Mouse (Mus musculus): ENCODE data around the gene Lrrc8a. TPM values are rescaled to one million over a fixed set of nuclear protein-coding genes. Genes with fewer than 3 reads are reported as not detected.

Gene Lrrc8a
- 10 to 100 TPM; 57.6 to 75.2 TPM for total RNA-seq (2021)
- long read RNA-seq, experiment 1, full-length matches to known transcripts, result 1 of 13 reads
- long read RNA-seq, experiment 1, partial matches to known transcripts, result 12 of 13 reads
- long read RNA-seq, experiment 1, other reads (novel, unspliced or antisense), result 0 of 13 reads
- long read RNA-seq, experiment 2, result 0 reads

DNA sequence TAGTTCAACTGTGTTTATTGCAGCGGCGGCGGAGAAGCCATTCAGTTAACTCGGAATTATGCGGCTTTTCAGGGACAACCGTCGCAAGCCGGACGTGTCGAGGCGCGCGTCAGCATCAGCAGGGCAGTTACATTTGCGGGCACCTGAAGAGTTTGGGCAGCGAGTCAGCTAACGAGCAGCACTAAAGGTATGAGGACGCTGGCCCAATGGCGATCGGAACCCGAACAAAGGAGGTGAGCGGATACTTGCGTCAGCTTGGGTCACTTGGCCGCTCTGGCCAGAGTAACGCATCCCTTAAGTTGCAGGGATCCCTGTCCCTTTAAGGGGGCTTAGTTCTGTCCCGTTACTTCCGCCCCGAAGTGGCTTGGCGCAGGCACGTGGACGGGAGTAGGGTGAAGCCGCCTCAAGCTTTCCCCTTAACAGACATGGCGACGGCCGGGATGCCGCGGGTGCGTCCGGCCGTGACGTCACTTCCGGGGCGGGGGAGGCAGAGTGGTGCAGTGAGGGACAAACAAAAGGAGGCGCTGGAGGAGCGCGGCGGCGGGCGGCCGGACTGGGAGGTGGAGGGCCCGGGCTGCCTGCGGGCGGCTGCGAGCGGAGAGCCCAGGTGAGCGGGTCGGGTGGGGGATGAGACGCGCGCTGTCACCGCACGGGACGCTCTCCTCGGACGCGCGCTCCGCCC is at the start of gene Lrrc8a:
Gene Lrrc8a, plus strand, starts transcription at position 517 of the 682 bp plus-strand sequence.
- peak; percentile 100 for DNase-seq

DNA sequence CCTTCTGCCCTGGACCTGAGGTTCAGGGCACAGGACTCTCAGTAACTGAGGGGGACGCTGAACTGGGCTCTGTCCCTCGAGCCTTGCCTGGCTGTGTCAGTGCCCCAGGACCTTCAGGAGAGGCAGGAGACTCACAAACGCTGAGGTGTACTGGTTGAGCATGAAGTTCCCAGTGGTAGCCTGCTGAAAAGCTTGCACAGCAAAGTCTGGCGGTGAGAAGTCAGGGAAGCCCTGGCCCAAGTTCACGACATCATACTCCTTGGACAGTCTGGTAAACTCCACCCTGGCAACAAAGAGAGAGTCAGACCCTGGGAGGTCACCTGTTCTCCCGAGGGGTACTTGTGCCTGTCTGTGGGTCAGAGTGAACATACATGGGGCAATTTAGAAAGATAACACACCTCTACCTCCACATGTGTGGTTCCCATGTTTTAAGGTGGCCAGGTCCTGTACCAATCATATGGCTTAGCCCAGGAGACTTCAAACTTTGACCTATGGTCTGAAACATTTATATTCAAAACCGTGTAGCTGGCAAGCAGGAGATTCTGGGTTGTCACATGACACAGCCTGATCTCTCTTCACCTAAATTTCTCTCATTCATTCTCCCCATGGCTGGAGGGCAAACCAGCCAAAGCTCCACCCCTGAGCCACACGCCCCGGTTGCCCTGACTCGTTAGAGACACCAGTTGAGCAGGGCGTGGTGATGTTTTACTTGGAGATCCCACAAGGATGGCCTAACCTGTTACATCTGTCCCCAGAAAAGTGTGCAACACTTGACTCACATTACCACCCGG is 45.5 kb upstream of the Lrrc8a start:
- DNase-seq, result no peak

DNA sequence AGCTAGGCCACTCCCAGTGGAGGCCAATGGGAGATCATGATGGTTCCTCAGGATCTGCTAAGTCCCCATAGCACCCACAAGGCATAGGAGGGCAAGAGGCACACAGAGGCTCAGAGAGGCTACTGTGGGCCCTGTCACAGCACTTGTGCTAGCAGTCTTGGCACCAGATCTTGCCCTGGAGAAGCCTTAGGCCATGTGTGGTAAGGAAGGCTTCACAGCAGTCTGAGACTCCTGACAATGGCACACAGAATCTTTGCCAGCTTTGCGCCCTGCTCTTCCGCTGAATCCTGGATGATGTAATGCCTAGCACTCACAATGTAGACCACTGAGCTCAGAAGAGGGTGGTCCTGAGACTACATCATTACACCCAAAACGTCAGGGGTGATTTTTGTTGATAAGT is 42.9 kb upstream of the Lrrc8a start:
- no peak for DNase-seq

DNA sequence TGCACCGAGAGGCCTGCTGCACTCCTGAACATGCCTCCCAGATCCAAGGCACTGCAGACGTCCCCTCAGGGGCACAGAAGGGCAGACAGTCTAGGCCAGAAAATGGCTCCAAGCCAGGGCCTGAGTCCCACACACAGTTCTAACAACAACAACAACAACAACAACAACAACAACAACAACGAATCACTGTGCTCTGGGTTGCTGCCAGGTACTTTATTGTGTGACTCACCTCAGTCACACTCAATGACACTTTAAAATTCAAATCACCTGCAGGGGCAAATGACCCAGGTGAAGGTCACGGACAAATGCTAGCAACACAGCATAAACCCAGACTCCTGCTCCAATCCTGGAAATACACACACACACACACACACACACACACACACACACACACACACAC is 39.5 kb upstream of the Lrrc8a start:
- no peak for DNase-seq

DNA sequence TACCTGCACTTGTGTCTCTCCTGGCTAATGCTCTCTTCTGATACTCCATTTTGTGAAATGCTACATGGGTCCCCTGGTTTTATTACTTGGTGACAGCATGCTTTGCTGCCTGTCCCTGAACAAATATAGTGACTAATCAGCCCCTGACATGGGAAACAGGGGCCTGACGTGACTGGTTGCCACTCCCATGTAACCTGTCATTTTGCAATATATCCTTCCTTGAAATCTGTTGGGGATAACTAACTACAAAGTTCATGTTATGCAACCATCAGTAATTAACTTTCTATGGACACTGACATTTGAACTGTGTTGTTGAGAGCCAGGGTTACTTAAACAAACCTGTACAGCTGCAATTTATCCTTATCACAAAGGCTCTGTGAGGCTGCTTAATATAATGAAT is 37.5 kb upstream of the Lrrc8a start:
- DNase-seq, result peak; percentile 35 to 54

DNA sequence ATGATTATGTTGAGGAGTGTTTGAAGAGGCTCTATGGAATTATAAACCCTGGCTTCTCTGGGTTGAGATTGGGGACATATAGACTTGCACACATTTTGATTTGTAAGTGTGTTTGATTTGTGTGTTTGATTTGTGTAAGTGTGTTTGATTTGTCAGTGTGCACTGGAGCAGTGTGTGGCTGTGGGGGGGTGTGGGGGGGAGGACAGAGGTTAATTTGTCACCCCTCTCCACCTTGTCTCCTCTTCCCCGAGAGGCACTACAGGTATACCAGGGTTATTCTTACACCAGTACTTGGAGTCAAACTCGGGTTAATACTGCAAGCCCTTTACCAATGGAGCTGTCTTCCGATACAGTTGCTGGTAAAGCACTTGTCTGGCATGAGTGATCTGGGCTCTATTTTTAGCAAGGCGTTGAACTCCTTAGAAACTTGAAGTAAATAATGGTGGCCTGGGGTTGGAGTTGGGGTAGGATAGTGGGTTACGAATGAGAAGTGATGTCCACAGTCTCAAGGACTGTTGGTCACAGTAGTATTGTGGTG is 37.1 kb upstream of the Lrrc8a start:
- DNase-seq, result no peak

DNA sequence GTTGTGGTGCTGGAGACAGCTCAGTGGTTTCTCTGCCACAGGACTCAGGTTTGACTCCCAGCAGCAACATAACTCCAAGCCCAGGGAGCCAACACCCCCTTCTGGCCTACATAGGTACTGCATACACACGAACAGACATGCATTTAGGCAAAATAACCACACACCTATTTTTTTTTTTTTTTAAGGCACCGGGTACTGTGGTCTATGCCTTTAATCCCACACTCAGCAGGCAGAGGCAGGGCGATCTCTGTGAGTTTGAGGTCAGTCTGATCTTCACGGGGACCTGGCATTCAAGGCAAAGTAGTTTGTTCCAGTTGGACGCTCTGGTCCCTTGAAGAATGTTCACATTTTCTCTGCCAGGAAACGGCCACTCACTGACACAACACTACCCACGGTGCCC is 34.1 kb upstream of the Lrrc8a start:
- DNase-seq, result peak in 1 of 2 experiments; percentile 42

DNA sequence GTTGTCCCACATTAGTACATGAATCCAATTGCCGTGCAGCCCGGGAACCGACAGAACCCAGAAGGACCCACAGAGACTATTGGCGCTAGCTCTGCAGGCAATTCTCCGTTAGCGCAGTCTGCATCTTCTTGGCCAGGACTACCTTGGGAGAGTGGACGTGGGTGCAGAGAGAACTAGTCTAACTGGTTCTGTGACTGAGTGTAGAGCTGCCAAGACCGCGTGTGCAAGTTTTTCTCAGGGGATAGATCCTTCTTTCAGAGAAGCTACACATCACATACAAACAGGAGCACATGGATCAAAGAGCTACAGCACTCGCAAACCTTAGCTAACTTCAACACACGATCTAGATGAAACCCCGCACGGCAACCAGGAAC is 32.3 kb upstream of the Lrrc8a start:
- DNase-seq, result peak; percentile 32 to 35

DNA sequence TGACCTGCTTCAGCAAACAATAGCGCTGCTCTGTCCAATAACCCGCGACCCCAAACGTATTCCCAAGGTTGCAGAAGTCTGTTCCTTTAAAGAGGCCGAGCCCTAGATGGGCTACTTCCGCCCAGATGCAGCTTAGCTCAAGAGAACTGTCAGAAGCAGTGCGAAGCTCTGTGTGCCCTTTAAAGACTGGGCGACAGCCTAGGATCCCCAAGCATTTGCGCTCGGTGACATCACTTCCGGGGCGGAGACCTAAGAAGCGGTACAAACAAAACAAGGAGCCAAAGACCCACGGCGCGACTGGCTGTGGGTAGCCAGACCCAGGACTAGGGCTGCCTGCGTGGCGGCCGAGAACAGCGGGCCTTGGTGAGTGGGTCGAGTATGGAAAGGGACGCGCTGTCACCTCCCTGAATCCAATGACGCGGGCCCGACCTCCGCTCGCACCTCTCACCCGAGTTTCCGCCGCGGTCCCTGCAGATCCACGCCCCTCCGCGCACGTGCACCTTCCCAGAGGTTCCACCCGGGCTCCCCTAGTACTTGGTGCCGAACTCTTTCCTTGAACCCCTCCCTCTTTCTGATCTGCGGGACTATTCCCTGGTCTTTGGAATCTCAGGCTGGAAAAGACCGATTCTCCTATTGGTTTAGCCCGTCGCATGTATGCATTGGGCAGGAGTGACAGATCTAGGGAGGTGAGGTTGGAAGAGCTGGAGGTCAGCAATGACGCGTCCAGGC is 31.7 kb upstream of the Lrrc8a start, which contains the start of gene Kyat1:
Gene Kyat1, minus strand, starts transcription at position 219 of the 729 bp plus-strand sequence.
- DNase-seq, result peak; percentile 95 to 96

DNA sequence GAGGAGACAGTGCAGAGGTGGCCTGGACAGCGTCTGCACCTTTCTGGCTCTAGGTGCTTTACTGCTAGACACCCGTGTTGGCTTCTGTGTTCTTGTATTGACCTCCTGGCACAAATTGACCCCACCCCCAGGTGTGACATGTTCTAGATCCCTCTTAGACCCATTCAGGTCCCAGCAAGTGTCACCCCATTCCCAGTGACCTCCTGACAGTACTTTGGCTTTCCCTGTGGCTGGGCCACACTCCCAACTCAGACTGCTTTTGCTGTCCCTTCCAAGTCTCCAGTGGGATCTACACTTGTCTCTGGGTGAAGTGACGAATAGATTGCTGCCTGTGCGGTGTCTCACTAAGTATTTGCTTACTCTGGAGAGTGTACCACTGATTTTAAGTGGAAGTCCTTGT is 30.1 kb upstream of the Lrrc8a start:
- no peak for DNase-seq

DNA sequence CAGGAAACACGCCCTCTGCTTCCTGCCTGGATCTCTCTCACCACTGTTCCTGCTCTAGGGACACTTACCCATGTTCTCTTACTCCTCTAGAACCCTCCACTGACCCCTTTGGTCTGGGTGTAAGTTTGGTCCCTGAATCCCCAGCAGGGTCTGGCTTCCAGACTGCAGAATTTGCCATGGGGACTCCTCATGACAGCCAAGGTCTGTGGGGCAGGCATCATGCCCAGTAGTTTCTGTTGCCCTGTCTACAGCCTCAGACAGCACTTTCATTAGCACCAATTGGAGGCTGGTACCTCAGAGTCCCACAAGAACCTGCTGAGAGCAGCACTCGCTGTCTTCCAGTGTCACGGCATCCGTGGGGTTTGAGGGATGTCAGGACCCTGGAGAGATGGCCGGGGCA is 29.6 kb upstream of the Lrrc8a start:
- DNase-seq, result peak in 1 of 2 experiments; percentile 20

DNA sequence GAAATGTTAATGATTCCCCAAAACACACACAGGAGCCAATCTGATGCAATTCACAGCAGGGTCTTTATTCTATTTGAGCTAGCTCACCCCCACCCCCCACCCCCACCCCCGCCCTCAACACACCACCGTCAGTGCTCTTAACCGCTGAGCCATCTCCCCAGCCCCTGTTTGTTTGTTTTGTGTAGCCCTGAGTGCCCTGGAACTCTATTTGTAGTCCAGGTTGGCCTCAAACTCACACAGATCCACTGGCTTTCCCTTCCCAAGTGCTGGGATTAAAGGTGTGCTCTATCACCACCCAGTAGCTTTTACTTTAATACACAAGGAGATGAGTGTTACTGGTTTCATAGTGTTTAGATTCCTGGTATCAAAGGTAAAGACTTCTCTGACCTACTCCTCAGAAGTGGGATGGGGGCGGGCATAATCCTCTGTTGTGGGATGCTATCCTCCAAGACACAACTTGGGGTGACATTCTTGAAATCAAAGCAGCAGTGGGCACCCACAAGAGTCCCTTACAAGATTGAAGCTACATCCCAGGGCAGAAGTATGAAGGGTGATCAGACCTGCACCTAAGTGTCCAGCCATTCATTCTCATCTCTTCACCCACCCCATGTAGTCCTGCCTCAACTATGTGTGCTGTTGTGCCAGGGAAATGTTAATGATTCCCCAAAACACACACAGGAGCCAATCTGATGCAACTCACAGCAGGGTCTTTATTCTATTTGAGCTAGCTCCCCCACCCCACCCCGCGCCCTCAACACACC is 25.9 kb upstream of the Lrrc8a start:
- DNase-seq, result no peak

DNA sequence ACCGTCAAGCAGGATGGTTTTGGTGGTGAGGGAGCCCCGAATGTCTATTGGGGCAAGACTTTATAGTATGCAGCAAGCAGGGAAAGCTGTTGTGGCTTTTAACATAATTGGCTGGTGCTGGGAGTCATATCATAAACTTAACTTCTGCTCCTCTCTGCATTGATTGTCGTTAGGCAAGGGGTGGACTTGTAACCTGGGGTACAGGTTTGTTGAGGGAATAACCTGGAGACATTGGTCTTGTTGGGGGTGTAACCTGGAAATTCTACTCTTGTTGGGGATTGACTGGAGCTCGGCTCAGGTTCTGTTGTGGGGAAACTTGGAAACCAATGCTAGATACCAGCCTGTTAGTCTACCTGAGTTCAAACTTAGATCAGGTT is 25.4 kb upstream of the Lrrc8a start:
- DNase-seq, result no peak

DNA sequence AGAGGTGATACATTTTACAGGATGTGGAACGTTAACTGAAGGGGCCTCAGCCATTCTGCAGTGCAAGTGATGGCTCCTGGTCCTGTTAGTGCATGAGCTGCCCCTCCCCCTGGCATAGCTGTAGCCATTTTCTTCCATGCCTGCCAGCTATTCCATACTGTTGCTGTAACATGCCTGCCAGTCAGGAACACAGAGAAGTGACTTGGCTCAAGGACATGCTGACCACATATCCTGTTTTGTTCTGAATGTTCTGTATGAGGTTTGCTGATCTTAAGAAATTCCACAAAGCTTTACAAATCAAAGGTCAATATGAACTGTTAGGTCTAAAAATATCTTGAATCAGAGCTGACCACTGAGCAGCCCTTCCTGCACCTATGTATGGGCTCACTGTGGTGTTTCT is 24.6 kb upstream of the Lrrc8a start:
- peak; percentile 16 to 45 for DNase-seq

DNA sequence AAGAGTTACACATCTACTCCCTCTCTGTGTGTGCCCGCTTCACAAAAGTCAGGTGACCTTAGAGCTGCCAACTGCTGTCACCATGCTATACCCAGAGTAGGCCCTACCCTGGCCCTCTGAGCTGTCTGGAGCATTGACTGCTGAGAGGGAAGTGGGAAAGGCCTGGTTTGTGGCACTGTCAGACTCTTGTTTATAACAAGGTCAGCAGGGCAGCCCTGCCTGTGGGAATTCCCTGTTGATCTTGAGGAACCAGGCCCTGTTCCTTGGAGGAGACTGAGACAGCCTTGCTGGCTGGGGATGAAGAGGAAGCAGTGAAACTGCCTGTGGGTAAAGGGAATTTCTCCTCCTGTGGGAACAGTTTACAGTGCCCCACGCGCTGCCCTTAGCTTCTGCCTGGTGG is 22.8 kb upstream of the Lrrc8a start:
- DNase-seq, result no peak

DNA sequence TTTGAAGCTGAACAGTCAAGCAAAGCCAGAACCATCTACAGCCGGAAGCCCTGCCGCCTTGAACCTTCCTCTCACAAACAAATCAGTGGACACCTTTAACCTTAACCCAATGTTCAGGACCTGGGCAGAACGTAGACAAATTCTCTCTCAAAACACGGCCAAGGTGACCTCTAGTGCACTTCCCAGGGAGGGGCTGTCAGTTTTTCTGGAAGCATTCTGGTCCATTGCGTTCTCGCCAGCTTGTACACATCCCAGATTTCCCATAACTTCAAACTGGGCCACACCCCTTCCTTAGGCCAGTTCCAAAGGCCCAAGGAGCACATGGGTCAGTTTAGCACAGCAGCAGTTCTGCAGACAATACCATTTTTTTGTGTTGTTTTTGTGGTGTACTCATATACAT is 22.0 kb upstream of the Lrrc8a start:
- no peak for DNase-seq

DNA sequence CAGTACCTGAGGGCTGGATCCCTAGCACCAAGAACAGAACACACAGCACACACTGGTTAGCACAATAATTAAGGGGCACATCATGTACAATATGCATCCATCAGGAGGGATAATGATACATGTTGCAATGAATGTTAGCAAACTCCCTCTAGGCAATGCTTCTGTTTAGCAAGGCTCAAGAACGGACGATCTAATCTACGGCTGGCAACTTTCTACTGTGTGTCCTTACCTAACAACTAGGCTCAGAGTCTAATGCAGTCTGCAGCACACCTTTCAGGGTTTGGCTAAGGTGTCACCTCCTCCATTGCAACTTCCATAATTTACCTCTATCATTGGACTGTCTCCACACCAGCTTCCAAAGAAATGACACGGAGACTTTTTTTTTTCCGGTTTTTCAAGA is 21.2 kb upstream of the Lrrc8a start:
- DNase-seq, result no peak

DNA sequence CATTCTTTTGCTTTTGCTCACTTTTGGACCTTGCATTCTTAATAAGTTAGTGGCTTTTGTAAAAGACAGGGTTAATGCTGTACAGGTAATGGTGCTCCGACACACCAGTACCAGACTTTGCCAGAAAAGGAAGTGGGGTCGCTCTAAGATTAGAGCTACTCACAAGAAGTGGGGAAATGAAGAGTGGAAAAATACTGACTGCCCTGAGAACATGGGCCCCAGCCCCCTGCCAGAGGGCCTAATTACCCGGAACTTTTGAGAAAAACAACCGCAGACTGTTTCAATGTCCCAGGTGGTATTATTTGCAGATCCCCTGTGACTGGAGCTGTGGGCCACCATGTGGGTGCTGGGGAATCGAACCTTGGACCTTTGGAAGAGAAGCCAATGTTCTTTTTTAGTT is 1.9 kb upstream of the Lrrc8a start:
- no peak for DNase-seq

DNA sequence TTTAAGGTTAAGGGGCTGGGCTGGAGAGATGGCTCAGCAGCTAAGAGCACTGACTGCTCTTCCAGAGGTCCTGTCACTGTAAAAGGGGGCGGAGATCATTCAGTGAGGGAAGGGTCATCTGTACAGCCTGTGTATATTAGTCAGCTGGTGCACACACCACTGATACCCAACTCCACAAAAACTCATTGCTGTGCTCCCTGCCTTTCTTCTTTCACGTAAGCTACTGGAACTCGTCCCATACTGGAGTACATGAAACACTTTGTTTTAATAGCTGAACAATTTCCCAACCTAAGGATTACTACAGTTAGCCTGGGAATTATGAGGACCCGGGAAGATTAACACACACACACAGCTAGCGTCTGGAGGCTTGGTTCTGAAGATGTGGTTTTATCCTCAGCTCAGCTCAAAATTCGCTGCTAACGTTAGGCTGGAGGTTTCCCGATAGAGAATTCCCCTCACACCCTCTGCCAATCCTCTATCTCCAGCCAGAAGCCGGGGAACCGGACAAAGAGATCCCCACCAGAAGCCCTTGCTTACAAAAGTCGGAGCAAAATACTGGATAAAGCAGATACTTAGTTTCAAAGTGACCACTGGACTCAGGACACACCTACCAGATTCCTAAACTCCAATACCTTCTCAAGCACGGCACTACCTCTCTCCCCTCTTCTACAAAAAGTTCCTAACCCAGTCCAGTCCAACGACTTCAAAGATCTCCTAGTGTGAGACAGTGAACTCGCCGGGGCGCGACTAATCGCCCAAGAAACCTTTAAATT is 903 bp upstream of the Lrrc8a start:
- DNase-seq, result peak in 1 of 2 experiments; percentile 18

DNA sequence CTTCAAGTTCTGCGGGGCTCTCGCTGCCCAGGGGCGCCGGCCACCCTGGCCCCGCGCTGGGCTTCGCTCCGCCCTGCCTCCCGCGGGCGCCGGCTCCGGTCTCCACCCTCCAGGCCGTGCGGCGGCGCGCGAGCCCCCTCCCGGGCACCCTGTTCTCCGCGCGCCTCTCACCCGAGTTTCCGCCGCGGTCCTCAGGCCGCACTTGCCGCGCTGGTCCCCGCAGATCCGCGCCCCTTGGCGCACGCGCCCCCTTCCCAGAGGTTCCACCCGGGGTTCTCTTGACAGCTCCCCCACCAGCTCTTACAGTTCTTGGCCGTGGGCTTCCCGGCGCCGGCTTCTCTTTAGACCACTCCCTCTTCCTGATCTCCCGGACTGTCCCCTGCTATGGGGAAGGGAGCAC is 366 bp downstream of the Lrrc8a start:
- peak; percentile 81 to 89 for DNase-seq
